Mouse (Mus musculus) ES-E14 (cell line): Measurements from ENCODE around the gene Defb36. TPM values are rescaled to one million over a fixed set of nuclear protein-coding genes. Genes with fewer than 3 reads are reported as not detected.

Experiments used
- DNase-seq: peaks from one replicate; pipeline ENCODE4 v3.0.0-alpha.2; 2013; ENCODE audit warnings: low read depth, low spot score
- H3K27ac ChIP-seq: 2 replicates; pipeline ENCODE4 v1.5.1; 2012; ENCODE audit warnings: low read depth, mild to moderate bottlenecking, low read length, moderate library complexity, mixed read lengths; ENCODE audit not compliant: poor library complexity, insufficient read depth, severe bottlenecking
- H3K36me3 ChIP-seq: 2 replicates; pipeline ENCODE4 v1.6.1; 2012; ENCODE audit warnings: mild to moderate bottlenecking, low read length, moderate library complexity, mixed read lengths; ENCODE audit not compliant: control insufficient read depth, poor library complexity, insufficient read depth, severe bottlenecking
- H3K4me1 ChIP-seq, 2 experiments: fragments of 150-350 bp in 1 of 2; sonication (generic) in 1 of 2; 2 replicates each; pipeline ENCODE4 v1.6.1; 2012; ENCODE audit warnings: low read length in 2 of 2, mild to moderate bottlenecking in 1 of 2, mixed read lengths in 1 of 2; ENCODE audit not compliant: control insufficient read depth in 2 of 2, insufficient read depth in 2 of 2, poor library complexity in 1 of 2
- H3K4me3 ChIP-seq, 2 experiments: fragments of 150-350 bp in 1 of 2; sonication (generic) in 1 of 2; 2 replicates each; pipeline ENCODE4 v1.5.1; 2012; ENCODE audit warnings: low read length in 2 of 2, low read depth in 1 of 2, mild to moderate bottlenecking in 1 of 2, mixed read lengths in 1 of 2; ENCODE audit not compliant: insufficient read depth in 1 of 2, poor library complexity in 1 of 2, severe bottlenecking in 1 of 2
- H3K9ac ChIP-seq: 2 replicates; pipeline ENCODE4 v1.6.1; 2012; ENCODE audit warnings: low read depth, mild to moderate bottlenecking, low read length, mixed read lengths; ENCODE audit not compliant: poor library complexity, insufficient read depth, severe bottlenecking
- H3K9me3 ChIP-seq: fragments of 150-350 bp; sonication (generic); 2 replicates; pipeline ENCODE4 v1.6.1; 2012; ENCODE audit warnings: low read depth, mild to moderate bottlenecking, low read length; ENCODE audit not compliant: control insufficient read depth, insufficient read depth
- CHD2 ChIP-seq: IDR thresholded peaks from 2 replicates; pipeline ENCODE4 v1.6.1; 2014; ENCODE audit warnings: mild to moderate bottlenecking, low read depth, low read length, inconsistent platforms
- HCFC1 ChIP-seq: IDR thresholded peaks from 2 replicates; pipeline ENCODE4 v1.6.1; 2012; ENCODE audit warnings: low read length, inconsistent platforms, borderline replicate concordance; ENCODE audit not compliant: insufficient read depth
- MAFK ChIP-seq: IDR thresholded peaks from 2 replicates; pipeline ENCODE4 v1.6.1; 2014; ENCODE audit warnings: mild to moderate bottlenecking, low read depth, low read length, inconsistent platforms; ENCODE audit not compliant: insufficient read depth
- ZC3H11A ChIP-seq: IDR thresholded peaks from 2 replicates; pipeline ENCODE4 v1.6.1; 2012; ENCODE audit warnings: low read depth, mild to moderate bottlenecking, inconsistent platforms, low read length, borderline replicate concordance
- ZNF384 ChIP-seq: IDR thresholded peaks from 2 replicates; pipeline ENCODE4 v1.6.1; 2012; ENCODE audit warnings: low read depth, low read length, inconsistent platforms
- in situ Hi-C, 2 experiments: fragments of 600-800 bp; cut with MboI; formaldehyde crosslinking; loops; one replicate each; pipeline ENCODE4 v1.15.1; 2025; ENCODE audit warnings: low sequenced_read_pairs in 2 of 2, inconsistent platforms in 1 of 2; ENCODE audit not compliant: unreplicated experiment in 2 of 2
- total RNA-seq: library from RNA; depleted of rRNA; stranded (reverse); fragments of 300-350 nt; gene quantifications from 2 replicates; pipeline ENCODE4 v1.2.3, GENCODE M21; 2012

The Defb36 gene
- total RNA-seq, 1 experiment = not detected

DNA sequence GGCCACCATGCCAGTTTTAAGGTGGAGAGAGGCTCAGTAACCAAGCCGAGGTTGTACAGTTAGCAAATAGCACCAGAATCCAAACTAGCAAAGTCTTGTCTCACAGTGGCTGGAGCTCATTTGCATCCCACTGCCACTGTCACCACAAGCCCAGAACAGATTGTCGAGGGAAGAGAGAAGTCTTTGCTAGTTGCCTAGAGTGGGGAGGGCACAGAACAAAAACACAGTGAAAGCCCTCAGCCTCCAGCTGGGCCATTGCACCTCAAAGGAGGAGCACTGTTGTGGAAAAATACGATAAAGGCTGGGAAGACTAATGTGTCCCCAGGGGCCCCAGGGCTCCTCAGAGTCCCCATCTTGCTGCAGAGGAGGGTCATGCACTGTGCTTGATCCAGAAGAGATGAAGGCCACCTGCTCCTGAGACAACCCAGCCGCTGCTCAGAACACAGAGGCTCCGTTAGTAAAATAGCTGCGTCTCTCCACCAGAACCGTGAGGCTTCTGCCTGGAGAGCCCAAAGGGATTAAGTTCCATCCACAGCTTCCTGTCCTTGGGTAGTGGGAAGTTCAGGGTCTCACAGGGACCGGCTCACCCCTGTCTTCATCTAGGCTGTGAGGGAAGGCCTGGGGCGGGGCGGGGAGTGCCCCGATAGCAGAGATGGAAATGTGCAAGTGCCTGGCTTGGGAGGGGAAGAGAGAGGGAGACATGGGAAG lies 35.4 kb downstream of the Defb36 start:
- no peak overlapping the region for H3K27ac ChIP-seq

DNA sequence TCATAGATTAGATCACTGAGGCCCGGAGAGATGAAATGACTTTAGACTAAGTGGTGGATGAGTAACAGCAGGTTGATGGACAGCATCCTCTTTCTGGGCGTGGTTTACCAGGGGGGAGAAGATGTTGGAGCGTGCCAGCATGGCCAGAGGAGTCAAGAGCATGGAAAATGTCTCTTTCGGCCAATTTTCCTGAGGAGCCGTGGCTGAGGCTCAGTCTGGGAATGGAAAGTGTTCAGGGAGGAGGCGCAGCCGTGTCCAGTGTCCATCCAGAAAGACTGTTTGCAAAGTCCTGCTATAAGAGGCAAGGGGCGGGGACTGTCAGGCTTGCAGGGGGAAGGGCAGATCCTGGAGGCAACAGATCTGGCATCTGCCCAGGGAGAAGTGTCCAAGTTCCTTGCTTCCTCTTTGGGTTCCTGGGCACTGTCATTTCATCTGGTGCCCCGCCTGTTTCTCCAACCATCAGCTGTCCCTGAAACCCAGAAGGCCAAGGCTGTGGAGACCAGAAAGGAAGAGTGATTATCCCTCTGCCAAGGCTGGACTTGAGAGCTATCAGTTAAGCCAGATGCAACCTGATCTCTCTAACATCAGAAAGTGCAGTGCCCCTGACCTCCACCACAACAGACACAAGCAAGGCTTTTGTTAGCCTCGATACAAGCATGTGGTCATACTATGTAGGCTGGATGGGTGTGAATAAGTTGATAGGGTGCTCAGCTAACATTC lies 48.9 kb downstream of the Defb36 start:
- H3K9ac ChIP-seq = peak overlapping the region; percentile 29; the same call in 1 of the 2 replicates
- H3K27ac ChIP-seq = no peak overlapping the region
- H3K4me3 ChIP-seq = no peak overlapping the region
- TF ChIP-seq MAFK (no peak), HCFC1 (no peak), ZNF384 (no peak), CHD2 (no peak), ZC3H11A (no peak)
- H3K36me3 ChIP-seq = no peaks in the 10 kb centered on the region
- DNase-seq = no peak
- H3K9me3 ChIP-seq = no peaks in the 10 kb centered on the region
- H3K4me1 ChIP-seq = no peaks in the 10 kb centered on the region; a peak in 1 of 4 replicates
- in situ Hi-C loops = no loop called here

More for the DNA sequence above, 35.4 kb downstream of the Defb36 start:
- no peak overlapping the region for H3K9ac ChIP-seq
- no peaks in the 10 kb centered on the region for H3K36me3 ChIP-seq
- DNase-seq = no peak
- no peak overlapping the region for H3K4me3 ChIP-seq
- no peaks in the 10 kb centered on the region; a peak in 1 of 4 replicates for H3K4me1 ChIP-seq
- H3K9me3 ChIP-seq = no peaks in the 10 kb centered on the region
- TF ChIP-seq CHD2 (no peak), ZC3H11A (no peak), ZNF384 (no peak), HCFC1 (no peak), MAFK (no peak)
- in situ Hi-C loops = no loop called here

DNA sequence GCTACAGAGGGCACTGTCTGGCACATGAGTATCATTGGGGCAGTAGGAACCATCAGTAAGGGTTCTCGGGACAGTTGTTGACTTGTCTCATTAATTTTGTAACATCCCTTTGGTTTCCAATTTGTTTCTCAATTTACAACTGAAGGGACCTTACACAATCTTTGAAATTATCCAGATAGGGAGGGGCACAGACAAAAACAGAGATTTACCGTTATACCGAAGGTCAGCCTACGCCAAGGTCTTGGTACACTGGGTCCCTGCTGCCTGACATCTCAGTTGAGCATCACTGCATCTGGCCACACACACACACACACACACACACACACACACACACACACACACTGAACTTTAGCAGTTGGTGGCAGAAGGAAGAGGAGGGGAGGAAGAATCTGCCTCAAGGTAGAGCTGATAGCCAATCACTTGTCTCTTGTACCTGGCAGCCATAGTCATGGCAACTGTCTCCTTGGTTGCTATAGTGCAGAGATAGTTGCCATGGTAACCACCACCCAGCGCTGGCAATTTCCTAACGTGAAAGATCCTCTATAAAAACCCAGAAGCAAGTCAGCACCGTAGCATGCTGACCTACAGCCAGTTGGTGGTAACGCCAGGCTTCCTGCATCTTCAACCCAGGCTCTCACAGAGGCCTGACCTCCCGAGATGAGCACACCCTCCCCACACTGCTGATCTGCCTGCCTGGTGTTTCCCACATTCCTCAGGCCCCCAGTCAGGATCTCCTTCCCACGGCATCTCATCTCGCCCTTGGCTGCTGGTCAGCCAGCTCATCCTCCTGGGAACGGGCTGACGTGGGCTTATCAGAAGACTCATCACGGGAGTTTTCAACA lies 50.0 kb downstream of the Defb36 start:
- Histone ChIP-seq H3K4me3 (no peak overlapping the region), H3K4me1 (no peaks in the 10 kb centered on the region; a peak in 1 of 4 replicates), H3K9ac (no peak overlapping the region), H3K27ac (no peak overlapping the region), H3K9me3 (no peaks in the 10 kb centered on the region), H3K36me3 (no peaks in the 10 kb centered on the region)
- no peak for DNase-seq
- in situ Hi-C loops = no loop called here
- TF ChIP-seq ZNF384 (no peak), HCFC1 (no peak), ZC3H11A (no peak), MAFK (no peak), CHD2 (no peak)

DNA sequence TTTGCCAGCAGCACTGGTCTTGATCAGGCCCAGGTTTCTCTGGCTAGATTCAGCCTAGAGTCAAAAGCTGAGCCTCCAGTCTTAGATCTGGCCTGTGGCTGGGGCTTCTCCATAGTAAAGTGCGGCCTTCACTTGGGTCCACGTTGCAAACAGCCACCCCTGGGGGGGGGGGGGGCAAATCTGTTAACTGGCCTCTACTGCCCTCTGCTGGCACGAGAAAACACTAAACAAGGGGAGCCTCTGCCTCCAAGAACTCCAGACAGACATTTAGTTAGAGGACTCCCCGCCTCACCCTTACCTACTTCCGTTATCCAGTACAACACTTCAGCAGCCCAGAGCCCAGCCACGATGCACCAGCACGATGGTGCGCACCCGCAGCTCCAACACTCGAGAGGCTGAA lies 53.3 kb downstream of the Defb36 start:
- Histone ChIP-seq H3K4me1 (no peaks in the 10 kb centered on the region; a peak in 1 of 4 replicates), H3K4me3 (no peak overlapping the region), H3K36me3 (no peaks in the 10 kb centered on the region), H3K27ac (no peak overlapping the region), H3K9me3 (no peaks in the 10 kb centered on the region), H3K9ac (no peak overlapping the region)
- in situ Hi-C loops = no loop called here
- no peak for TF ChIP-seq ZNF384
- TF ChIP-seq ZC3H11A = peak; percentile 16; the same call in 1 of the 2 replicates
- no peak for TF ChIP-seq CHD2
- TF ChIP-seq HCFC1 = no peak
- TF ChIP-seq MAFK = no peak
- peak; percentile 66 for DNase-seq
